Mouse (Mus musculus): ENCODE results near the gene Teddm2.
A peak's percentile ranks its signal among the peaks of the same experiment; 100 is the strongest.

The Teddm2 gene

DNA sequence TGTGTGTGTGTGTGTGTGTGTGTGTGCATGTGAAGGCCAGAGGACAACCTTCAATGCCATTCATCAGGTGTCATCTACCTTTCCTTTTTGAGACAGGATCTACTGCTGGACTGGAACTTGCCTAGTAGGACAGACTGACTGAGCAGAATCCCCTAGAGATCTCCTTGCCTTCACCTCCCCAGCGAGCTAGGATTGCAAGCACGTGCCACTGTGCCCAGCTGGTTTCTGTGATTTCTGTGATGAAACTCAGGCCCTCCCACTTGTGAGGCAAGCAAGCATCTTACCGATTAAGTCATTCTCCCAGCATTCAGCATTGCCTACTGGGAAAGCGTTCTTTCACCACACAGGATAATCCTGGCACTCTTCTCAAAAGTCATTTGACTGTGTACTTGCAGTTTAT, 69.3 kb downstream of the Teddm2 start:
- no peak for DNase-seq (ENCODE audit: low read depth, low spot score)

DNA sequence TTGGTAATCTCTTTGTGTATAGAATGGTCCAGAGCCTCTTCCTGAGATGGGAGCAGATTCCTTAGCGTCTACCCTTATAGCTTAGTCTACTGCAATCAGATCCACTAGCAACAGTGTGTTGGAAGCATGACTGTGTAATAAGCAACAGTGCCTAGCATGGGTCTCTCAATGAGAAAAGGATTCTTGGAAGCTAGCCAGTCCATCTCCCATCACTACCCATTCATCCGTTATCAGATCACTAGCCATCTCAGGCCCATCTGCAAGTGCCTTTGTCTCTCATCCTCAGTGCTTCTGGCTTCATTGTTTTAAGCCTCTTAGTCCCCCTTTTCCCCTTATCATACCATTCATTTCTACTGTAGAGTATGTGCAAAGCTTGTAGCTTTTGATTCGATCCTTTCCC, 79.8 kb downstream of the Teddm2 start:
- DNase-seq (ENCODE audit: low read depth, low spot score), result no peak

DNA sequence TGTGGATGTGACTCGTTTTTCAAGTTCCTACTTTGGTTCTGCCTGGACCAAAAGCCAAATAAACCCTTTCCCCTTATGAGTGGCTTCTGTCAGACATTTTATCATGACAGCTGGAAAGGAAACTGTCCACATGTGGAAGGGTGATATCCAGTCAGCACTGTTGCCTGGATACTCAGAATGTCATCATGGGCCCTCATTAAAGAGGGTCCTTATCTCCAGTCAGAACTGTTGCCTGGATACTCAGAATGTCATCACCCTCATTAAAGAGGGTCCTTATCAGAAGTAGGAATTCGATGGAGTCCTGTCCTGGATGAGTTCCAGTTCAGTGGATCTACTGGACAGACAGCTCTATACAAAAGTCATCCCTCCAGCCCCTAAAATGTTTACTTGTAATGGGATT, 85.8 kb downstream of the Teddm2 start:
- DNase-seq (ENCODE audit: low read depth, low spot score), result no peak

DNA sequence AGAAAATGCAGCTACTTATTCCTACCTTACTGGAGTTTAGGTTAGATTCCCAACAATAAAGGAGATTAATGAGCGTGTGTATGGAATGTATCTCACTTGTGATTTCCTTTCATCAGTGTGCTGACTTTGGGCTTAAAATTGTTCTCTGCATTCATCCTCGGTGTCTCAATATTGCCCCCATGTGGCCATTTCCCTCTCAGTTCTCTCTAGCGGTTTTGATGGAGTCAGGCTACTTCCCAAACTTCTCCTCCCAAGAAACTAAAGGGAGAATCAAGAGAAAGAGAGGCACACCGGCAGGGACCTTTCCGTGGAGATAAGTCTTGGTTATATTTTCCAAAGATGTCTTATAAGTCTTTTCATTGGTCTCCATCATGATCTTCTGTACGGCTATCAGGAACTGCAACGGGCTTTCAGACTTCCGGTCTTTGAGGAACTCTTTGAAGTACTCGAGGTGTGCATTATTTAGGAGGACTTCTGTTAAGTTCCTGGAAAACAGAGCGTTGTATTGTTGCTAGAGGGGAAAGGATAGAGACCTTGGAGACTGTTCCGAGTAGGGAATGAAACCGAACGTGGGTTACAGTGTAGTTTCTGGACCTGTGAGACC, 92.5 kb downstream of the Teddm2 start:
- DNase-seq (ENCODE audit: low read depth, low spot score), result peak; percentile 6

DNA sequence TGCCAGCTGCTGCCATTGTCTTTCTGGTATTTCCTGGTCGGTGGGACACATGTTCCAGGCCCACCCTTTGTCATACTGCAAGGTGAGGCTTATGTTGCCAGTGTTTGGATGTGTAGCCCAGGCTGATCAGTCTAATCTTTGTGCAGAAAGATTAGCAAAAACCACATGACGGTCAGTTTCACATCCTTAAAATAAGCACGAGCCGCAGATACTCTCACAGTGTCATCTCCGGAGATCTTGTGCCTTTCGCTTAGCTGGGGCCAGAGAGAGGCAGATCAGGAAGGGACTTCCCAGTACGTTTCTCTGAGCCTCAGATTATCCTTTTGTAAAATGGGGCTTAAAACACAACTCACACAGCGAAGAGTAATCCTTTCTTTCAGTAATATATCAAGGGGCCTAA, 96.5 kb downstream of the Teddm2 start:
- DNase-seq (ENCODE audit: low read depth, low spot score), result no peak

DNA sequence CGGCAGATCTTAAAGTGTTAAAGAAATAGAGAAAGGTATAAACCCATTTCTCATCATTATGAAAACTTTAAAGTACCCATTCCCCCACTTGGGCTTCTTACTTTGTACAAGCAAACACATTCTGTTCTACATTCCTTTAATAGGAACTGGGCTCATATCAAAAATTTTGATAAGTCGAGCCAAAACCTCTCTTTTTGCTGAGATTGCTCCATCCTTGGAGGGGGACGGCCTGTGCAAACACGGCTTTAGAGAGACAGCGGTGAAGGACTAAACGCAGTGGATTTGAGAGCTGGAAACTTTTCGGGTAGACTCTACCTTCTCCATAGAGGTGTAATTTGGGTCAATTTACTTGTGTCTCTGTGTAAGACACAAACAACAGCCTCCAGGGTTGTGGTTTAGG, 97.3 kb downstream of the Teddm2 start:
- no peak for DNase-seq (ENCODE audit: low read depth, low spot score)
